Mouse (Mus musculus) CH12.LX (cell line): Measurements from ENCODE around the gene Ccdc88c. TPM values are rescaled to one million over a fixed set of nuclear protein-coding genes. Genes with fewer than 3 reads are reported as not detected.

Experiments
- DNase-seq: peaks from one replicate; pipeline ENCODE4 v3.0.0-alpha.2; 2013; ENCODE audit errors: extremely low read depth
- H3K27ac ChIP-seq: 2 replicates; pipeline ENCODE4 v1.5.1; 2012; ENCODE audit warnings: low read depth, mild to moderate bottlenecking, control low read depth, moderate library complexity; ENCODE audit not compliant: insufficient read depth
- H3K27me3 ChIP-seq: replicated peaks from 2 replicates; pipeline ENCODE3; 2012; ENCODE audit warnings: inconsistent platforms
- H3K36me3 ChIP-seq, 2 experiments: replicated peaks in 1 of 2; 2 replicates each; pipeline versions ENCODE3 to v1.6.1; 2012; ENCODE audit warnings: inconsistent platforms in 1 of 2, low read length in 1 of 2, mild to moderate bottlenecking in 1 of 2, mixed read lengths in 1 of 2, moderate library complexity in 1 of 2; ENCODE audit not compliant: control insufficient read depth in 1 of 2, insufficient read depth in 1 of 2
- H3K4me1 ChIP-seq, 2 experiments: 2 replicates each; pipeline ENCODE4 v1.6.1; 2012; ENCODE audit warnings: inconsistent platforms in 1 of 2, moderate library complexity in 1 of 2; ENCODE audit not compliant: insufficient read depth in 2 of 2, control insufficient read depth in 1 of 2
- H3K4me2 ChIP-seq: 2 replicates; pipeline ENCODE4 v1.6.1; 2012; ENCODE audit warnings: low read depth, mild to moderate bottlenecking, control low read depth; ENCODE audit not compliant: poor library complexity, insufficient read depth, severe bottlenecking
- H3K4me3 ChIP-seq, 3 experiments: fragments of 150-350 bp in 1 of 3; sonication (generic) in 1 of 3; replicated peaks in 1 of 3; 2 replicates each; pipeline versions ENCODE3 to v1.5.1; 2011 to 2012; ENCODE audit warnings: low read depth in 2 of 3, low read length in 2 of 3, mild to moderate bottlenecking in 2 of 3, moderate library complexity in 2 of 3, control low read depth in 1 of 3, improper control_type of control experiment in 1 of 3, inconsistent platforms in 1 of 3, mixed read lengths in 1 of 3; ENCODE audit not compliant: poor library complexity in 1 of 3
- H3K79me2 ChIP-seq: replicated peaks from 2 replicates; pipeline ENCODE4 v1.6.1; 2012; ENCODE audit warnings: mild to moderate bottlenecking, moderate library complexity; ENCODE audit not compliant: control insufficient read depth, poor library complexity, insufficient read depth, severe bottlenecking; ENCODE audit errors: extremely low read depth
- H3K9ac ChIP-seq: 2 replicates; pipeline ENCODE4 v1.6.1; 2012; ENCODE audit warnings: low read depth, mild to moderate bottlenecking, control low read depth, moderate library complexity; ENCODE audit not compliant: insufficient read depth
- H3K9me3 ChIP-seq: replicated peaks from 2 replicates; pipeline ENCODE3; 2012; ENCODE audit warnings: low read length, inconsistent platforms, mixed read lengths
- CHD1 ChIP-seq: IDR thresholded peaks from 2 replicates; pipeline ENCODE4 v1.6.1; 2012; ENCODE audit warnings: low read depth, low read length, improper control_type of control experiment, inconsistent platforms
- CTCF ChIP-seq, 2 experiments: IDR thresholded peaks in 1 of 2; conservative IDR thresholded peaks in 1 of 2; 2 replicates each; pipeline ENCODE4 v1.5.1; 2011 to 2012; ENCODE audit warnings: low read depth in 2 of 2, low read length in 2 of 2, improper control_type of control experiment in 1 of 2, inconsistent platforms in 1 of 2, mild to moderate bottlenecking in 1 of 2, moderate library complexity in 1 of 2
- E2F4 ChIP-seq: IDR thresholded peaks from 2 replicates; pipeline ENCODE4 v1.6.1; 2011; ENCODE audit warnings: low read depth, low read length, improper control_type of control experiment; ENCODE audit not compliant: insufficient replicate concordance
- ELF1 ChIP-seq: IDR thresholded peaks from 2 replicates; pipeline ENCODE4 v1.6.1; 2014; ENCODE audit warnings: low read depth, mild to moderate bottlenecking, inconsistent platforms, low read length, improper control_type of control experiment
- EP300 ChIP-seq: IDR thresholded peaks from 2 replicates; pipeline ENCODE4 v1.6.1; 2011; ENCODE audit warnings: low read length, improper control_type of control experiment
- GABPA ChIP-seq: IDR thresholded peaks from 2 replicates; pipeline ENCODE4 v1.6.1; 2012; ENCODE audit warnings: low read depth, low read length, improper control_type of control experiment, inconsistent platforms; ENCODE audit not compliant: insufficient replicate concordance
- JUN ChIP-seq: IDR thresholded peaks from 2 replicates; pipeline ENCODE4 v1.6.1; 2011; ENCODE audit warnings: low read depth, mild to moderate bottlenecking, low read length, improper control_type of control experiment, moderate library complexity; ENCODE audit not compliant: insufficient read depth
- JUND ChIP-seq: conservative IDR thresholded peaks from 2 replicates; pipeline ENCODE4 v1.6.1; 2011; ENCODE audit warnings: low read depth, low read length, improper control_type of control experiment
- MAFK ChIP-seq: IDR thresholded peaks from 2 replicates; pipeline ENCODE4 v1.6.1; 2011; ENCODE audit warnings: low read length, improper control_type of control experiment; ENCODE audit not compliant: insufficient replicate concordance
- MAX ChIP-seq: IDR thresholded peaks from 2 replicates; pipeline ENCODE4 v1.6.1; 2011; ENCODE audit warnings: low read length, improper control_type of control experiment
- MEF2A ChIP-seq: IDR thresholded peaks from 2 replicates; pipeline ENCODE4 v1.6.1; 2014; ENCODE audit warnings: low read depth, mild to moderate bottlenecking, inconsistent platforms, low read length, improper control_type of control experiment, borderline replicate concordance
- MXI1 ChIP-seq: IDR thresholded peaks from 2 replicates; pipeline ENCODE4 v1.6.1; 2011; ENCODE audit warnings: mild to moderate bottlenecking, low read depth, low read length, improper control_type of control experiment
- MYC ChIP-seq: IDR thresholded peaks from 2 replicates; pipeline ENCODE4 v1.6.1; 2011; ENCODE audit warnings: low read depth, mild to moderate bottlenecking, improper control_type of control experiment, low read length
- NELFE ChIP-seq: IDR thresholded peaks from 2 replicates; pipeline ENCODE4 v1.6.1; 2011; ENCODE audit warnings: low read depth, low read length, improper control_type of control experiment
- NRF1 ChIP-seq: IDR thresholded peaks from 2 replicates; pipeline ENCODE4 v1.6.1; 2014; ENCODE audit warnings: low read depth, mild to moderate bottlenecking, inconsistent platforms, low read length, improper control_type of control experiment, moderate library complexity
- PAX5 ChIP-seq: IDR thresholded peaks from 2 replicates; pipeline ENCODE4 v1.6.1; 2012; ENCODE audit warnings: low read length, inconsistent platforms, mixed read lengths
- POLR2A ChIP-seq: IDR thresholded peaks from 2 replicates; pipeline ENCODE4 v1.6.1; 2011; ENCODE audit warnings: low read depth, mild to moderate bottlenecking, improper control_type of control experiment, low read length
- RAD21 ChIP-seq: IDR thresholded peaks from 2 replicates; pipeline ENCODE4 v1.6.1; 2011; ENCODE audit warnings: low read depth, mild to moderate bottlenecking, low read length, improper control_type of control experiment, moderate library complexity
- SMC3 ChIP-seq: IDR thresholded peaks from 2 replicates; pipeline ENCODE4 v1.6.1; 2011; ENCODE audit warnings: low read depth, low read length, improper control_type of control experiment
- UBTF ChIP-seq: IDR thresholded peaks from 2 replicates; pipeline ENCODE4 v1.6.1; 2012; ENCODE audit warnings: low read depth, mild to moderate bottlenecking, inconsistent platforms, low read length, improper control_type of control experiment, moderate library complexity
- USF1 ChIP-seq: IDR thresholded peaks from 2 replicates; pipeline ENCODE4 v1.6.1; 2014; ENCODE audit warnings: low read depth, mild to moderate bottlenecking, inconsistent platforms, low read length, improper control_type of control experiment
- ZKSCAN1 ChIP-seq: IDR thresholded peaks from 2 replicates; pipeline ENCODE4 v1.6.1; 2012; ENCODE audit warnings: low read depth, inconsistent platforms, low read length, improper control_type of control experiment, borderline replicate concordance
- ZMIZ1 ChIP-seq: IDR thresholded peaks from 2 replicates; pipeline ENCODE4 v1.6.1; 2012; ENCODE audit warnings: low read depth, mild to moderate bottlenecking, inconsistent platforms, low read length, improper control_type of control experiment
- ZNF384 ChIP-seq: IDR thresholded peaks from 2 replicates; pipeline ENCODE4 v1.6.1; 2012; ENCODE audit warnings: low read depth, low read length, improper control_type of control experiment, inconsistent platforms
- dilution Hi-C: fragments of 300-500 bp; cut with MboI; formaldehyde crosslinking; loops from 2 replicates; pipeline ENCODE4 v1.14.3; 2020; ENCODE audit warnings: low sequenced_read_pairs; ENCODE audit not compliant: extremely low pct_unique_long_range_greater_than_20kb, extremely low pct_ligation_motif_present
- in situ Hi-C: fragments of 300-500 bp; cut with MboI; formaldehyde crosslinking; loops from 3 replicates; pipeline ENCODE4 v1.14.3; 2019; ENCODE audit warnings: low sequenced_read_pairs, low pct_ligation_motif_present, low pct_unique_long_range_greater_than_20kb, mixed read lengths
- polyA plus RNA-seq: library from polyadenylated mRNA; unstranded; fragments of >175 nt; gene quantifications from 2 replicates; pipeline ENCODE4 v1.2.1, GENCODE M21; 2012; ENCODE audit warnings: low read depth; ENCODE audit not compliant: insufficient read length
- total RNA-seq, 2 experiments: library from RNA; depleted of rRNA; stranded (reverse); fragments of 300-350 nt in 1 of 2; fragments of >200 nt in 1 of 2; gene quantifications; 2 replicates each; pipeline ENCODE4 v1.2.3; 2012 to 2014

The Ccdc88c gene
- total and polyA plus RNA-seq, 3 experiments, result 20.3 to 32.7 (median 24.9) TPM

DNA sequence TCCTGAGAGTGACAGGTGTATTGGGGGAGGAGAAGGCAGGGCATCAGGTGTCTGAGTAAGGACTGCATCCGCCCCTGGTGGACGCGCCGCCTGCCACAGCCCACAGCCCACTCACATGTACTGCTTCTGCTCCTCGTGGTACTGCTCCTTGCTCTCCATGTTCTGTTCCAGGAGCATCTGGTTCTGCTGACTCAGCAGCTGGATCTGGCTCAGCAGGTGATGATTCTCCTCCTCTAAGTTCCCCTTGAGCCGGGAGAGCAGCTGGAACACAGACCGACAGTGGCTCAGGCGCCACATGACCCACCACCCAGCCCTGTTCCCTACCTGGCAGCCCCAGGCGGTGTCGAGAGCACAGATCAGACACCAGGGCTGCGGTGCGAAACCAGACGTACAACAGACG is 97.2 kb downstream of the Ccdc88c start:
- H3K4me1 ChIP-seq, result peaks cover 5 to 33% of the 10 kb centered on the region in 2 experiments
- H3K9ac ChIP-seq, result no peak overlapping the region
- in situ Hi-C loops, result no loop called here
- no peaks in the 10 kb centered on the region for H3K27me3 ChIP-seq
- H3K9me3 ChIP-seq, result peaks cover 14% of the 10 kb centered on the region
- no peak overlapping the region for H3K4me2 ChIP-seq
- H3K36me3 ChIP-seq, result peaks cover 82 to 95% of the 10 kb centered on the region in 2 experiments
- H3K4me3 ChIP-seq, result no peak overlapping the region
- no peaks in the 10 kb centered on the region for H3K79me2 ChIP-seq
- no peak for TF ChIP-seq ZKSCAN1
- no peak for TF ChIP-seq JUN
- TF ChIP-seq MAFK, result peak; percentile 85
- TF ChIP-seq, all 38 proteins: peak for 1
- DNase-seq, result no peak
- dilution Hi-C loops, result no loop called here
- H3K27ac ChIP-seq, result no peak overlapping the region

DNA sequence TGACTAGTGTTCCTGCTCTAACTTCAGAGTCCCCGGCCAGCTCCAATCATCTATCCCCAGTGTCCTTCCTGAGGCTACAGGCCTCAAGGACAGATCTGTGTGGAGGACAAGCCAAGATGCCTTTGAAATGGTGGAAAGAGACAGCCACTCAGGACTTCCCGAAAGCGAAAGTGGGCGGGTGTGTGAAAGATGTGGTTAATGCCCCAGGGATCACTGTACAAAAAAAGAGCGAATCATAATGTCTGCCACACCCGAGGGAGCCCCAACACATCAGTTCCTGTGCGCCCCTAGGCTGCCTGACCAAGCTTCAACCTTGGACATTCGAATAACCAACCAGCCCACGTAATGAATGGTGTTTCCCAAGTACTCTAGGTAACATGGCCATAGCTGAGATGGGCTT is 100.6 kb downstream of the Ccdc88c start:
- Histone ChIP-seq H3K79me2 (no peaks in the 10 kb centered on the region), H3K4me1 (peaks cover 5 to 25% of the 10 kb centered on the region in 2 experiments), H3K27ac (no peak overlapping the region), H3K9me3 (peaks cover 14% of the 10 kb centered on the region), H3K4me3 (no peak overlapping the region), H3K27me3 (no peaks in the 10 kb centered on the region), H3K36me3 (peaks cover 76 to 92% of the 10 kb centered on the region in 2 experiments), H3K9ac (no peak overlapping the region), H3K4me2 (no peak overlapping the region)
- in situ Hi-C loops, result no loop called here
- dilution Hi-C loops, result no loop called here
- DNase-seq, result peak; percentile 60
- TF ChIP-seq EP300 (no peak), USF1 (no peak), MYC (no peak), JUN (no peak), ZNF384 (peak; percentile 53; the same call in 1 of the 2 replicates), MXI1 (no peak), GABPA (no peak)

DNA sequence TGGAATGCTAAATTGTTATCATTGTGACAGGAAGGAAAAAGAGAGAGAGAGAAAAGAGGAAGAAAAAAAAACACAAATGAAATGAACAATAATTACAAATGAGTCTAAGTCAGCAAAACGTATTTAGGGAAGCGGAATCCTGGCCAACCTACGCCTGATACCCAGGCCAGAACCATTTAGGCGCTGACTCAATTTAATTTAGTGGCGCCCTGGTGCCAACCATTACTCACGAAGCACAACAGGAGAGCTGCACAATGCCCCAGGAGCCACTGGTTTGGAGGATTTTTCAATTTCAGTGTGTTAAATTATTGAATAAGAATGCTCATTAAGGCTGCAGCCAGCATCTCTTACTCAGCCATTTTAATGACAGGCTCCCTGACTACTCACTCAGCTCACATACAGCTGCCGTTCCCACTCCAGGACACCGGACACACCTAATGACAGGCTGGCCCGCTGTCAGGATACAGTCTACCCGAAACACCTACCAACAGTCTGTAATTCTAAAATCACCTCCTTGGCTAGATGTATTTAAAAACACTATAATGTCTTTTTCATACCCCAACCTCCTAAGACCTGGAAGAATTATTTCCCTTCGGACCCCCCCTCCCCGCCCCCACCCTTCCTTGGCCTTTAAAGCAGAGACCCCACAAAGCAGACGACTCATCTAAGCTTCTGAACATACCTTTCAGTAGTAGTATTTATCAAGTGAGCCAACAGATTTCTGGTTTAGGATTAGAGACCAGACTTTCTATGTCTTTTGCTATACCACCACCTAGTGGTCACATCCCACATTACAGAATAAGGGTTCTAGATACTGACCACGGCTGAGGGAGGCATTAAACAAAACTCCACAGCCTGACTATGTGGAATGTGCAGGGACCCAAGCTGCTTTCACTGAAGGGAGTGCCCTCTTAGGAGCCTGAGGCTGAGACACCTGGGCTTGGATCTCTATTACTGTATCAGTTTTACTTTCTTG is 102.9 kb downstream of the Ccdc88c start:
- Histone ChIP-seq H3K9me3 (peaks cover 9% of the 10 kb centered on the region), H3K36me3 (peaks cover 80 to 94% of the 10 kb centered on the region in 2 experiments), H3K4me2 (no peak overlapping the region), H3K27me3 (no peaks in the 10 kb centered on the region), H3K79me2 (no peaks in the 10 kb centered on the region), H3K9ac (no peak overlapping the region), H3K4me3 (no peak overlapping the region), H3K4me1 (peaks cover 5 to 14% of the 10 kb centered on the region in 2 experiments), H3K27ac (no peak overlapping the region)
- in situ Hi-C loops (no loop called here), dilution Hi-C loops (no loop called here)
- DNase-seq, result peak; percentile 84
- no peak for TF ChIP-seq UBTF
- TF ChIP-seq ZMIZ1, result no peak
- TF ChIP-seq SMC3, result peak; percentile 89
- TF ChIP-seq RAD21, result peak; percentile 93
- TF ChIP-seq NRF1, result no peak
- no peak for TF ChIP-seq PAX5
- TF ChIP-seq ELF1, result no peak
- no peak for TF ChIP-seq MYC
- TF ChIP-seq CTCF (conservative IDR thresholded peaks at IDR 0.05 in 1 of 2, IDR thresholded peaks at IDR 0.05 in 1 of 2; ENCODE audit: low read depth in 2 of 2, low read length in 2 of 2), result peak; percentile 73 to 90
- TF ChIP-seq MEF2A, result no peak
- TF ChIP-seq CHD1, result no peak
- no peak for TF ChIP-seq E2F4
- TF ChIP-seq MAX, result no peak
- TF ChIP-seq JUND, result no peak
- no peak for TF ChIP-seq POLR2A
- no peak; the same call in 1 of the 2 replicates for TF ChIP-seq NELFE
